Mouse (Mus musculus) urinary bladder, postnatal 14 days (tissue): ENCODE data around the gene Ablim1.
A peak's percentile ranks its signal among the peaks of the same experiment; 100 is the strongest.

Source experiments
- DNase-seq: peaks from one replicate; pipeline ENCODE4 v3.0.0; 2021; ENCODE audit warnings: low spot score

Ablim1 gene

GRCm38 (mm10) chr19:57221684-57222235, 93.0 kb downstream of the Ablim1 start:
- no peak for DNase-seq

- DNase-seq: no peak
Measured at GRCm38 (mm10) chr19:57219758-57220157, 95.0 kb downstream of the Ablim1 start.

DNA sequence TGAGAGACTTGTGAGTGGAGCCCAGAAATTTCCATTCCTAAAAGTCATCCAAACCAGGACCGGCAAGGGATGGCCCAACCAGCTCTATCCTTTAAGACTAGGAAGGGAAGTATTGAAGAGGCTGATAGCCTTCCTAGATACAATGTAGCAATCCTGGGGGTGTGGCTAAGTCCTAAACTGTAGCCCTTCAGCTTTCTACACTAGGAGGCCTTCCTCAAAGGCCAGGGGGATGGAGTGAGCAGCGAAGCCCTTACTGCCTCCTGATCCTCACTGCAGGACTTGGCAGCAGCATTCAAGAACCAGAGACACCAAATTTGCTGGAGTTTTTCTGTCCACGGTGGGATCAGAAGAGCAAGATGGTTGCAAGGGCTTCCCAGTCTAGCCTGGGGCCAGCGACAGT, 97.6 kb downstream of the Ablim1 start:
- no peak for DNase-seq

DNA sequence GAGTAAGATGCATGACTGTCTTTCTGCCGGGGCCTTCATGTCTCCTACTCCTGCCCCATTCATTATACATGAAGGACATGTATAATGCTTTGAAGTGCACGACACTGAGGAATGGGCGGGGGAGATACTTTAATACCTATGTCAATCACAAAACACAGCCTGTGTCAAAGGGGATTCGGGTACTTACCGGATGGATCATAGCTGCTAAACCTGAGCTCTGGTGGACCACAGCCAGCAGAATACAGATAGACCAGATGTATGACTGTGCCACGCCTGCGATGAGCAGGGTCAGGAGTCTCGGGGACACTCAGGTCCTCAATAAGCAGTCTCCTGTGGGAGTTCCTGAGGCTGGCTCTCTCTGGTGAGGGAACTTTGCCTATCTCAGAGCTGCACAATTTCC, 99.2 kb downstream of the Ablim1 start:
- DNase-seq: no peak

DNA sequence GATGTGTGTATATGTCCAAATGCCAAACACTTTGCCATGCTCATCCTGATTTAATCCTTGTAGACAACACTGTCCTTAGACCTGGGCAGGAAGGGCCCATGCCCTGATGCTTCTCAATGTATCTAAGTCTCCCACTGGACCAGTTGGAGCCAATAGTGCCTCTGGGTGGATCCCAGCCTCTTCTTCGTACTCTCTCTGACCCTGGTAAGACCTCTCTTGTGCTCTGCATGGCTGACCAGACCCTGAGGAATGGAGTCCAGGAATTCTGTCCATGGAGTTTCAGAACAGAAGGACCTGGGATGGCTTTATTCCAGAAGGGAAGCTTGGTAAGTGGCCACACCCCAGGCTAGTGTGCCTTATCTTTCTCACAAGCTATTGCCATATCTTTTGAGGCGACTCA, 102.3 kb downstream of the Ablim1 start:
- DNase-seq: no peak

DNA sequence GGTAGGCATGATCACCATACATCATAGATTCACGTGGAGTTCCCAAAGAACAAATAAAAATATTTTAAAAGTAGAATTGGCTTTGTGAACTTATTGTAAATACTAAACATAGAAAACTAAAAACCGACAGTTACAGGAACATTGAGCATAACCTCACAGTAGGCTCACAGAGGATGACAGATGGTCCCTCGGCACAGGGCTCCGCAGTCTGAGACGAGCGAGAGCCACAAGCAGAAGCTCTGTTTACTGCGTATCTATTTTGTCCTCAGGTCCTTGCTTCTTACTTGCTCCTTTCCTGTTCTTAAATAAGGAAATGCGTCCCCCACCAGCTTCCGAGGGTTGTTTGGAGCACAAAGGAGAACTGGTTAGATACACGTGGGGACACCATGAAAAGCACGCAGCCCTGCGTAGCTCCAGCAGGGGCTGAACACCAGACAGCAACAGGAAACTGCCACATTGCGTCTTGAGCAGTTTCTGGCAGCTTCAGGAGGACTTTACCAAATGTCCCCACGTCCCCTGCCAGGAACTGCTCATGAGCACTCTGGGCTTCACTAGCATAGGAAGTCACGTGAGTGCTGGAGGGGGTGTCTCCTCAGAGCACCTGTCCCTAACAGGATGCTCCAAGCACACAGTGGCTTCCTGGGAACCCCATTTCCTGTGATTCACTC, 103.1 kb downstream of the Ablim1 start:
- DNase-seq: no peak

GRCm38 (mm10) chr19:57210924-57211323, 103.8 kb downstream of the Ablim1 start:
- DNase-seq: no peak

DNA sequence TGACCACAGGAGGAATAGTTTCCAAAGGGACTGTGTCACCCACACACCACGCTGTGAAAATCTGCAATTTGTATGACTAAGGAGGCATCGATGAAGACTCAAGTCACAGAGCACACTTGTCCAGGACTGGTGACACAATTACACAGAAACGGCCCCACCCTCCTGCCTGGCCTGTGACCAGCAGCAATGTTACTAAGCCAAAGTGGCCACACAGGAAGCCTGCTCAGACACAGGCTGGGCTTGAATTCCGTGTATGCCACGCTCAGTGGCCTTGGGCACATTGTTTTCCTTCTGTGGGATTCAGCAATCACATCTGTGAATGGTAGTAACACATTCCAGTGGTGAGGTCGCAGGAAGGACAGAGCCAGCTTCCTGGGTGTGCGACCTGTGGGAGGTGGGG, 110.6 kb downstream of the Ablim1 start:
- DNase-seq: peak; percentile 38

DNA sequence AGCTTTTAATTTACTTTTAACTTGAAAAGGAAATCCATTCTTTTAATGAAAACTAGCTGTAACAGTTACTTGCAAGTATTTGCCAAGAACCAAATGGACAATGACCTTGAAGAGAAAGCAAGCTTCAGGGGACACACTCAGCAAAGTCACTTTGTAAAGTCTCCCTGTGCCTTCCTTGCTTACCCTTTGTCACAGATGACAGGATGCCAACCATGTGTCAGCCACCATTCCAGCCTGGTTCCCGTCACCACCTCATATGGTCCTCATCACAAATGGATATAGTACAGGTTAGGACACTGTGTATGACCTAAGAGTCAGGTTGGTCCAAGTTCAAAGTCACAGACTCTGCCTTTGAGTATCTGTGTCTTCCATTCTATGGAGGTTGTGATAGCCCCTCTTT, 112.2 kb downstream of the Ablim1 start:
- DNase-seq: no peak

DNA sequence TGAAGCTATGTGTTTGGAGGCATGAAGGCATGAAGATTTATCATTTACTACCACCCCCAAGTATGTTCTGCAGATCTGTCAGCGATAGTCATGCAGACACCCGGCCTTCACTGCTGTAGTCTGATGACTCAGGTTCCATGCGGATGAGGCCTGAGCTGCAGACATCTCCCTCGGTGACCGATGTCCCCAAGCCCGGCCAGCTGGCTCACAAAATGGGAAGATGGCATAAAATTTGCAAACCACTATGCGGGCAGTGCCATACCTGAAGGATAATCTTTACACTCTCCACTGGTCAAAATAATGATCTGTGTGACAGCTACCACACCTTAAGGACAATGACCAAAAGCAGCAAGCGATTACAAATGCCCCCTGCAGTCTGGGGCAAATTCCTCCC, 113.6 kb downstream of the Ablim1 start:
- DNase-seq: no peak

GRCm38 (mm10) chr19:57200477-57201089, 114.1 kb downstream of the Ablim1 start:
- no peak for DNase-seq

GRCm38 (mm10) chr19:57199361-57199760, 115.4 kb downstream of the Ablim1 start:
- no peak for DNase-seq

DNA sequence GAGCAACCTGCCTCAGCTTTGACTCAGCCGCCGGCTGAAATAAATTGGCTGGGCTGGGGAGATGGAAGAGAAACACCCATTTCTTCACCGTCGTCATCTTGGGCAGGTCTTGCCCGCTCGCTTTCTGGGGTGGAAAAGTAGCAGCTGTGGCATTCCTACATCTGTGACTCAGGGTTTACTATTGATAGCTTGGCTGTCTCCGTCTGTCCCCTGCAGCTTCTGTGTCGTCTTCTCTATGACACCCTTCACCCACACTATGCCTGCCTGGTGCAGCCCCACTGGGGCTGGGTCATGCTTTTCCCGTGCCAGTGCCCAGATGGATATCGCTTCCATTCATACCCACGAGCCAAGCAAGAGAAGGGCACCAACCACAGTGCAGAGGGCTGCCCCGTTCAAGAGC, 116.2 kb downstream of the Ablim1 start:
- DNase-seq: no peak

GRCm38 (mm10) chr19:57198029-57198428, 116.7 kb downstream of the Ablim1 start:
- DNase-seq: no peak

- DNase-seq: peak; percentile 76
Measured at GRCm38 (mm10) chr19:57197043-57197817, 117.5 kb downstream of the Ablim1 start.

DNA sequence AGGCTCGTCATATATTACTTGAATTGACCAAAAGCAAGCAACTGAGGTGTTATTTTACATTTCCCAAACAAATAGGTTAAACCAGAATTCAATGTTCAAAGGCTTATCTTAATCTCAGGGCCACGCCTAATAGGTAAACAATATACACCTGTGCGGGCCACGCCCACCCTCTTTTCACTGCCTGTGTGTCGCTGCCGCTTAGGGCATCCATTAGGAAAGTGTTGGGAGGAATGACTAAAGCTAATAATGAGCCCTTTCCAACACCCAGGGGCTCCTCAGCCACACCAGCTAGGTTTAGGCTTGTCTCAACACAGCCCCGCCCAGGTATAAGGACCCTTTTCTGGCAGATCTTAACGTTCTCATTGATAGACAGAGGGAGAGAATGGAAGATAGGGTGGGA, 118.1 kb downstream of the Ablim1 start:
- DNase-seq: peak; percentile 27

DNA sequence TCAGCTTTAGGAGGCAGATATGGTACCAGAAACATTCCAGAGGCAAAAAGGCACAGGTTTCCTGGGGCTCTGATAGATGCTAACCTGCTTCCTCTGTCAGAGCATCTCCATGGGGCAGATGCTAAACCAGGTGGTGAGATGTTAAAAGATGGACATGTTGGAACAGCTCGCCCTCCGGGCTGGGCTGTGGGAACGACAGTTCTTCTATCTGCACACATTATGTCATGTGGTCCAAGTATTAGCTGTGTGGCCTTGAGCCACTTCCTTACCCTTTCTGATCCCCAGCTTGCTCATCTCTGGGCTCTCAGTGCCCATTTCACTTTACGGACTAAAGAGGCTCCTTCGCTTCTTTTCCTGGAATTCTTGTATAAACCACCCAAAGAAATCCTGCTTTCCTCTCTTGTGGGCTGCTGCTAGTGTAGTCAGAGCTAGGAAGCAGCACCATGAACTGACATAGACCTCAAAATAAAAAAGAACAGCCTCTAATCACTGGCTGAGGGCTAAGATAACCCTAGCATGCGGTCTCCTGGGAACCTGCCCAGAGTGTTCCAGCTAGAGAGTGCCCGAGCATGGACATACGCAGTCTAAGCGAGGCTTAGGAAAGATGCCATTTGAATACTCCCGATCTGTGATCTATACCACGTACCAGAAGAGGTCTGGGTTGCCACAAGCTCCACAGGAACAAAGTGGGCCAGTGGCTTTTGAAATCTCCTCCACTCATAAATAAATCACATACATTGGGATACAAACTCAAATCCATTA, 119.4 kb downstream of the Ablim1 start:
- no peak for DNase-seq

GRCm38 (mm10) chr19:57193958-57194357, 120.8 kb downstream of the Ablim1 start:
- DNase-seq: peak; percentile 24

GRCm38 (mm10) chr19:57193382-57193781, 121.3 kb downstream of the Ablim1 start:
- DNase-seq: no peak

GRCm38 (mm10) chr19:57191109-57191508, 123.6 kb downstream of the Ablim1 start:
- DNase-seq: no peak

DNA sequence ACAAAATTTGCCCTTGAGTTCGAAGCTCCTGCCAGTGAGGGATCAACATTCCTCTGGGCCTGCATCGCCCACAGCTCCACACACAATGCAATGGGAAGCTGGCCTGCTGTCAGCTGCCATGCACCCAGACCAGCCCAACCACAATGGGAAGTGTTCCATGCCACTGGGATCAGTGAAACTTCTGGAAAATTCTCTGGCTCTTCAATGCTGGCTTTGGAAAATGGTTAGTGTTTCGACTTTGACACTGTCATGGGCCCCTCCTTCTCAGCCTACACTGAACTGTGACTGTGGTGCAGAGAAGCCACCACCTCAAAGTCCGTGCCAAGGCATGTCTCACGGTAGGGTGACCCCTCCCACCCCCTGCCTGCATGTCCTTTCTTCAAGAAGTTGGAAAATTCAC, 125.3 kb downstream of the Ablim1 start:
- DNase-seq: no peak

DNA sequence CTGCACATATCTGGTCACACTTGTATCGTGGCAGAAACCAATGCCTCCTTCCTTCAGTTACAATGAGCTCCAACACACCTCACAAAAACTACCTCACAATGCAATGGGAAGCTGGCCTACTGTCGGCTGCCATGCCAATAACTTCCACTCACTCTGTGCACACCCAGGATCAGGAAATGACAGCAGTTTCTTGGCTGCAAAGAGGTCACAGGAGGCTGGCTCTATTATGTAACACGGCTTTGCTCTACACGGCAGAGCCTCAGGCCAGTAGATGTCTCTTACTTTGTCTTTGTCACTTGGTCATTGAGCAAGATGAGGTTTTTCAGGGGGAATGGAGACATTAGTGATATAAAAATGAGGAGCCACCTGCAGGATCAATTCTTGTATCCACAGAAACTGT, 126.2 kb downstream of the Ablim1 start:
- DNase-seq: no peak
